Mouse (Mus musculus): ENCODE measurements around the gene Acsl5.

GRCm38 (mm10) chr19:55236564-55236963 lies 15.2 kb upstream of the Acsl5 start:
- TF ChIP-seq CTCF (IDR thresholded peaks at IDR 0.05; ENCODE audit: low read depth, low read length): no peak
- TF ChIP-seq POLR2AphosphoS5 (IDR thresholded peaks at IDR 0.05; ENCODE audit: insufficient replicate concordance, low read depth, low read length): no peak
- TF ChIP-seq GATA2 (IDR thresholded peaks at IDR 0.05; ENCODE audit: borderline replicate concordance, low read depth, low read length): no peak
- TF ChIP-seq TAL1 (conservative IDR thresholded peaks at IDR 0.05; ENCODE audit: low read depth, low read length): no peak
- no peak for TF ChIP-seq GATA1 (IDR thresholded peaks at IDR 0.05; ENCODE audit: borderline replicate concordance, low read length)
